Mouse (Mus musculus) forebrain, embryonic 11.5 days (tissue): Measurements from ENCODE around the gene Phf1. TPM values are rescaled to one million over a fixed set of nuclear protein-coding genes. Genes with fewer than 3 reads are reported as not detected.
A peak's percentile ranks its signal among the peaks of the same experiment; 100 is the strongest.

ENCODE experiments used
- ATAC-seq: fragments of 200-750 bp; cut with Nextera tagmentation; replicated peaks from 2 replicates; pipeline ENCODE4 v1.8.0; 2017; ENCODE audit warnings: moderate TSS enrichment; ENCODE audit not compliant: low FRiP score
- DNase-seq: peaks from one replicate; pipeline ENCODE4 v3.0.0-alpha.2; 2017; ENCODE audit warnings: low spot score
- H3K27ac ChIP-seq: fragments of 300-500 bp; sonication (generic); 2 replicates; pipeline ENCODE4 v1.5.1; 2014; ENCODE audit warnings: low read depth, low read length
- H3K27me3 ChIP-seq: fragments of 300-500 bp; sonication (generic); 2 replicates; pipeline ENCODE4 v1.6.1; 2014; ENCODE audit warnings: mild to moderate bottlenecking, low read length, mixed read lengths; ENCODE audit not compliant: control insufficient read depth, insufficient read depth
- H3K36me3 ChIP-seq: fragments of 300-500 bp; sonication (generic); 2 replicates; pipeline ENCODE4 v1.6.1; 2014; ENCODE audit warnings: mild to moderate bottlenecking, low read length, moderate library complexity, mixed read lengths; ENCODE audit not compliant: control insufficient read depth, insufficient read depth
- H3K4me1 ChIP-seq: fragments of 300-500 bp; sonication (generic); replicated peaks from 2 replicates; pipeline ENCODE4 v1.6.1; 2014; ENCODE audit warnings: low read length, mixed read lengths; ENCODE audit not compliant: control insufficient read depth, insufficient read depth
- H3K4me2 ChIP-seq: fragments of 300-500 bp; sonication (generic); 2 replicates; pipeline ENCODE4 v1.6.1; 2014; ENCODE audit warnings: low read depth, mild to moderate bottlenecking, low read length, moderate library complexity, mixed read lengths; ENCODE audit not compliant: severe bottlenecking
- H3K4me3 ChIP-seq: fragments of 300-500 bp; sonication (generic); 2 replicates; pipeline ENCODE4 v1.5.1; 2014; ENCODE audit warnings: low read depth, low read length
- H3K9ac ChIP-seq: fragments of 300-500 bp; sonication (generic); 2 replicates; pipeline ENCODE4 v1.6.1; 2014; ENCODE audit warnings: low read length
- H3K9me3 ChIP-seq: fragments of 300-500 bp; sonication (generic); 2 replicates; pipeline ENCODE4 v1.6.1; 2016; ENCODE audit warnings: low read length, mixed read lengths; ENCODE audit not compliant: control insufficient read depth
- WGBS: fragments of 180-500 bp; shearing (Covaris S2); extraction: QIAGEN DNeasy Blood & Tissue Kit; methylation state at CpG from one replicate; pipeline ENCODE4 v1.1.7; 2014; 5-methylcytosine and 5-hydroxymethylcytosine counted together
- polyA plus RNA-seq: library from polyadenylated mRNA; unstranded; fragments of >200 nt; fragmentation: Nextera tagmentation; extraction: Ambion mirVana; gene quantifications from 2 replicates; pipeline ENCODE4 v1.2.1, GENCODE M21; 2014

Gene Phf1
- polyA plus RNA-seq, 1 experiment from 2014 or later, result 4.5 TPM

DNA sequence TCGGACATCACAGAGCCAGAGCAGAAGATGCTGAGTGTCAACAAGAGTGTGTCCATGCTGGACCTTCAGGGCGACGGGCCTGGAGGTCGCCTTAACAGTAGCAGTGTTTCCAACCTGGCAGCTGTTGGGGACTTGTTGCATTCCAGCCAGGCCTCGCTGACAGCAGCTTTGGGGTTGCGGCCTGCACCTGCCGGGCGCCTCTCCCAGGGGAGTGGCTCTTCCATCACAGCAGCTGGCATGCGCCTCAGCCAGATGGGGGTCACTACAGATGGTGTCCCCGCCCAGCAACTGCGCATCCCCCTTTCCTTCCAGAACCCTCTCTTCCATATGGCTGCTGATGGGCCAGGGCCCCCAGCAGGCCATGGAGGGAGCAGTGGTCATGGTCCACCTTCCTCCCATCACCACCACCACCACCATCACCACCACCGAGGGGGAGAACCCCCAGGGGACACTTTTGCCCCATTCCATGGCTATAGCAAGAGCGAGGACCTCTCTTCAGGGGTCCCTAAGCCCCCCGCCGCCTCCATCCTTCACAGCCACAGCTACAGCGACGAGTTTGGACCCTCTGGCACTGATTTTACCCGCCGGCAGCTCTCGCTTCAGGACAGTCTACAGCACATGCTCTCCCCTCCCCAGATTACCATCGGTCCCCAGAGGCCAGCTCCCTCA, 28.9 kb downstream of the Phf1 start:
- H3K4me2 ChIP-seq, result no peak overlapping the region
- H3K27ac ChIP-seq, result no peak overlapping the region
- WGBS, result 94% methylated on average over 21 of the region's 21 CpGs
- H3K27me3 ChIP-seq, result no peaks in the 10 kb centered on the region
- DNase-seq (no peak), ATAC-seq (no peak)
- no peaks in the 10 kb centered on the region for H3K4me1 ChIP-seq
- no peak overlapping the region for H3K4me3 ChIP-seq
- peaks cover 21% of the 10 kb centered on the region for H3K36me3 ChIP-seq
- H3K9ac ChIP-seq, result no peak overlapping the region
- H3K9me3 ChIP-seq, result no peaks in the 10 kb centered on the region

DNA sequence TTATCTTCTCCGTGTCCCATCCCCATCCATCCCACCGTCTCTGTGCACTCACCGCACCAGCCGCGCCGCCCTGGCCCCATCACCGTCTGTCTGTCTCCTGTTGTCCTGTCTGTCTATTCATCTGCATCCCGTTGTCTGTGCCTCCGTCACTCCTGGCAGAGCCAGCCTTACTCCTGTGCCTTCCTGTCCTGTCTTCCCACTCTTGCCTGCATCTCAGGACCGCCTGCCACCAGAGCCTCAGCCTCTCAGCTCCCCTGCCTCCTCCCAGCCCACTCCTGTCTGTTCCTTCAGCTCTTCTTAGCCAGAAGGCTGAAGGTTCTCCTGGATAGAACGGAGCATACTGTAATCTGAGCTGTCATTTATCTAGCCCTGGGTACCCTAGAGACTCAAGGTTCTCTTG, 34.1 kb downstream of the Phf1 start:
- Histone ChIP-seq H3K4me2 (no peak overlapping the region), H3K4me1 (no peaks in the 10 kb centered on the region; the same call in 1 of the 2 replicates), H3K9ac (no peak overlapping the region), H3K9me3 (no peaks in the 10 kb centered on the region), H3K27ac (no peak overlapping the region), H3K27me3 (no peaks in the 10 kb centered on the region), H3K4me3 (no peak overlapping the region), H3K36me3 (peaks cover 4% of the 10 kb centered on the region)
- ATAC-seq (no peak), DNase-seq (no peak)
- 92% methylated on average over 11 of the region's 11 CpGs for WGBS

DNA sequence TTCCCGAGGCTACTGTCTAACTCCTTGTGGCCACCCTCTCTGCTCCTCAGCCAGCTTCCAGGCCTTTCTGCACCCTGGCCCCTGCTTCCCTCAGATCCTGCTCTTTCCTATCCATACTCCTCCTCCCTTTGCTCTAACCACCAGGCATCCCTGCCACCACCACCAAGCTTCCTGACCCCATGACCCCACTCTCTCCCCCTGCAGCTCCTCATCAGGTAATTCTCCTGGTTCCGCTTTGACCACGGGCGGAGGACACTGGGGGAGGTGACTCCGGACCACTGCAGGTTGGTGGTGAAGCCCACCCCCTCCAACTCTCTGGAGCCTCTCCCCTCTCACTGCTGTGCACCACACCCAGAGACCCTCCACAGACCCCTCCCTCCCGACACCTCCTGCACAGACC, 34.6 kb downstream of the Phf1 start:
- Histone ChIP-seq H3K4me3 (no peak overlapping the region), H3K9me3 (no peaks in the 10 kb centered on the region), H3K27ac (no peak overlapping the region), H3K4me2 (no peak overlapping the region), H3K9ac (no peak overlapping the region), H3K4me1 (no peaks in the 10 kb centered on the region; the same call in 1 of the 2 replicates), H3K27me3 (no peaks in the 10 kb centered on the region), H3K36me3 (peaks cover 2% of the 10 kb centered on the region)
- ATAC-seq (no peak), DNase-seq (no peak)
- WGBS, result 91% methylated on average over 6 of the region's 6 CpGs

DNA sequence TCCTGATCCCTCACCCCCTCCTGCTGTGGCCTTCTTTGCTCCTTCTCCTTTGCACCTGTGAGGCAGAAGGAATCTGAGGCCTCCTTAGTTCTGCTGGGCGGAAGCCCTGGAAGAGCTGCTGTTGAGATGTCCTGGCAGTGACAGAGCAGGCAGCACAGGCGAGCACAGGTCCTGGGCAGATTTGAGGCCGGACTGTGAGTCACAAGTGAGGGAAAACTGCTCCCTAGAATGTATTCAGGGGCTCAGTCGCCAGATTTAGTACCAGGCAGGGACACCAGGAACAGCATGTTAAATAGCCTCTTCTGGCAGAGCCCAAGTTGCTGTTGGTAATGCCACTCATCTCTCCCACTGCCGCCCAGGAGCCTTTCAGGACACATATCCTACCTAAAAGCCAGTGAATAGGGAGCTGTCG, 35.4 kb downstream of the Phf1 start:
- ATAC-seq (no peak), DNase-seq (no peak)
- H3K9me3 ChIP-seq, result no peaks in the 10 kb centered on the region
- H3K27ac ChIP-seq, result no peak overlapping the region
- peaks cover 2% of the 10 kb centered on the region for H3K36me3 ChIP-seq
- no peaks in the 10 kb centered on the region for H3K27me3 ChIP-seq
- no peaks in the 10 kb centered on the region; the same call in 1 of the 2 replicates for H3K4me1 ChIP-seq
- H3K9ac ChIP-seq, result no peak overlapping the region
- no peak overlapping the region for H3K4me2 ChIP-seq
- 85% methylated on average over 6 of the region's 6 CpGs for WGBS
- no peak overlapping the region for H3K4me3 ChIP-seq

DNA sequence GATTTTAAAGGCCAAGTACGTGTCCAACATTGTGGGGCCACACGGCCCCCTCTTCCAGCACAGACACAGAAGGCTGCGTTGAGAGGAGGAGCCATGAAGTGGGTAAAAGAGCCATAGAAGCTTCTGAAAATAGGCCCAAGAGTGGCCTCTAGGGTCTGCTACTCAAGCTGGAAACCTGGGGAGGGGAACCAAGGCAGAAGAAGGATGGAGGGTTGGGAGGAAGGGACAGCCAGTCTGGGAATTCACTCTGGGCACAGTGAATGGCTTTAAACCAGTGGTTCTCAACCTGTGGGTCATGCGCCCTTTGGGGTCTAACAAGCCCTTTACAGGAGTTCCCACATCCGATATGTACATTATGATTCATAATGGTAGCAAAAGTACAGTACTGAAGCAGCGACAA, 36.4 kb downstream of the Phf1 start:
- no peaks in the 10 kb centered on the region for H3K27me3 ChIP-seq
- H3K27ac ChIP-seq, result 0 out of 2 replicates have a peak overlapping the region, but pooled peaks have one; percentile 3
- H3K4me2 ChIP-seq, result no peak overlapping the region
- H3K4me3 ChIP-seq, result no peak overlapping the region
- H3K4me1 ChIP-seq, result peaks cover 5% of the 10 kb centered on the region; the same call in 1 of the 2 replicates
- no peak overlapping the region for H3K9ac ChIP-seq
- no peak for DNase-seq
- peaks cover 2% of the 10 kb centered on the region for H3K36me3 ChIP-seq
- no peaks in the 10 kb centered on the region for H3K9me3 ChIP-seq
- WGBS, result 91% methylated on average over 6 of the region's 6 CpGs
- ATAC-seq, result no peak

DNA sequence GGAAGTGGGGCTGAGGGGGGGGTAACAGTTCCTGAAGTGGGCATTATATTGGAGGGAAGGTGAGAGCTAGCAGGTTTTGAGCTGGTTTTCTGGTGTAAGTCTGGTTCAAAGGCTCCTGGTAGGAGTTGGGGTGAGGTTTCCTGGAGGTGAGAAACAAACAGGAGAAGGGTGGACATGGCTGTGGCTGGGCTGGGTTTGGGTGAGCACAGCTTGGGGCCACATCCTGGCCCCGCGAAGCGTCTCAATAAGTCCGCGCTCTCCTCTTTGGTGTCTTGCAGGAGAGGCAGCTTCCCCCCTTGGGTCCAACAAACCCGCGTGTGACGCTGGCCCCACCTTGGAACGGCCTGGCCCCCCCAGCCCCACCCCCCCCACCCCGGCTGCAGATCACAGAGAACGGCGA, 37.4 kb downstream of the Phf1 start:
- no peak for ATAC-seq
- no peak overlapping the region for H3K4me2 ChIP-seq
- H3K9me3 ChIP-seq, result no peaks in the 10 kb centered on the region
- peaks cover 5% of the 10 kb centered on the region; the same call in 1 of the 2 replicates for H3K4me1 ChIP-seq
- H3K27me3 ChIP-seq, result no peaks in the 10 kb centered on the region
- H3K4me3 ChIP-seq, result no peak overlapping the region
- DNase-seq, result no peak
- H3K27ac ChIP-seq, result no peak overlapping the region
- H3K9ac ChIP-seq, result no peak overlapping the region
- H3K36me3 ChIP-seq, result peaks cover 3% of the 10 kb centered on the region; the same call in 1 of the 2 replicates
- WGBS, result 79% methylated on average over 12 of the region's 12 CpGs

DNA sequence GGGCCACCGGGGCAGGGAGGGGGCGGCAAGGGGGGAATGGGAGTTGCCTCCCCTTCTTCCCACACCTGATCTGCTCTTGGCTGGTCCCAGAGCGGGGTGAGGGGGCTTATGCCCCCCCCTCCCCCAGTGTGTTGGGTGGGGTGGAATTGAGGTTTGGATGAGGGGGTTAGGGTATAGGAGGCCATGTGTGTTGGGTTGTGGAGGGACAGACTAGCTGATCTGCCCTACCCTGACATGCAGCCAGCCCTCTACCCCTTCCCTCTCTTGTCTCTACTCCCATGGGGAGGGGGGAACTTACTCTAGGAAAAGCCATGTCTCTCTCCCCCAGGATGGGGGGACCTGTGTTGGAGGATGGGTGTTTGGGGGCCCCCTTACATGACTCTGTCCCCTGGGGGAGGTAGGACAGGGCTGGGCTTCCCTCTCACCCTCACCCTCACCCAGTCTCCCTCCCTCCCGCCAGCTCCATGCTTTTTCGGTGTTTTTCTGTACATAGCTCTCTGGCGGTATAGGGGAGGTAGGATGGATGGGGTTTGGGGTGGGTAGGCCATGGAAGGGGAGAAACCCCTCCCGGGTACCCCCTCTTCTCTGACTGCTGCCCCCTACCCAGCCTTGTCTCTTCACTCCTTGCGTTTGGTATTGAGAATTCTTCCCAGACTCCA, 38.5 kb downstream of the Phf1 start:
- peaks cover 9% of the 10 kb centered on the region; the same call in 1 of the 2 replicates for H3K36me3 ChIP-seq
- 0 out of 2 replicates have a peak overlapping the region, but pooled peaks have one; percentile 81 for H3K4me2 ChIP-seq
- WGBS, result 61% methylated on average over 8 of the region's 8 CpGs
- ATAC-seq (no peak), DNase-seq (peak; percentile 52)
- peak overlapping the region; percentile 10; the same call in 1 of the 2 replicates for H3K9ac ChIP-seq
- no peaks in the 10 kb centered on the region for H3K9me3 ChIP-seq
- no peak overlapping the region for H3K4me3 ChIP-seq
- no peaks in the 10 kb centered on the region for H3K27me3 ChIP-seq
- peaks cover 5% of the 10 kb centered on the region; the same call in 1 of the 2 replicates for H3K4me1 ChIP-seq
- no peak overlapping the region for H3K27ac ChIP-seq

DNA sequence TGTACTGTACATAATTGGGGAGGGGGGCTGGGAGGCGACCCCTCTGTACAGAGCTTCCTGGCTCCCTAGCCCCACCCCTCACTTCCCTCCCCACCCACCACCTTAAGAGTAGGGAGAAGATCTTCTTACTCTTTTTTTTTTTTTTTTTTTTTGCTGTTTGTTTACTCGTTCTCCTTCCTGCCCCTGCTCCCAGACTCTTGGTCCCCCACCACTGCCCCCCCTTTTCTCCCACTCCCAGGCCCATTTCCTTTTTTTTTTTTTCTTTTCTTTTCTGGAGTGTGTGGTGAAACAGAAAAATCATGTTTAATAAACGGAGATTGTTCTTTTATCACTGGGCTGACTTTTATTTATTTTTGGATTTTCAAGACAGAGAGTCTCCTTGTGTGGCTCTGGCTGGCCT, 39.3 kb downstream of the Phf1 start:
- Histone ChIP-seq H3K4me3 (peak overlapping the region; percentile 82), H3K9ac (peak overlapping the region; percentile 81), H3K36me3 (peaks cover 9% of the 10 kb centered on the region; the same call in 1 of the 2 replicates), H3K4me2 (peak overlapping the region; percentile 81), H3K27me3 (no peaks in the 10 kb centered on the region), H3K9me3 (no peaks in the 10 kb centered on the region), H3K27ac (no peak overlapping the region), H3K4me1 (peaks cover 5% of the 10 kb centered on the region; the same call in 1 of the 2 replicates)
- no peak for DNase-seq
- no peak for ATAC-seq
- WGBS, result 11% methylated on average over 3 of the region's 3 CpGs
